Mouse (Mus musculus) ES-E14 (cell line): ENCODE measurements around the gene Tgoln1.

Experiments used
- CHD2 ChIP-seq: IDR thresholded peaks from 2 replicates; pipeline ENCODE4 v1.6.1; 2014; ENCODE audit warnings: mild to moderate bottlenecking, low read depth, low read length, inconsistent platforms
- HCFC1 ChIP-seq: IDR thresholded peaks from 2 replicates; pipeline ENCODE4 v1.6.1; 2012; ENCODE audit warnings: low read length, inconsistent platforms, borderline replicate concordance; ENCODE audit not compliant: insufficient read depth
- MAFK ChIP-seq: IDR thresholded peaks from 2 replicates; pipeline ENCODE4 v1.6.1; 2014; ENCODE audit warnings: mild to moderate bottlenecking, low read depth, low read length, inconsistent platforms; ENCODE audit not compliant: insufficient read depth
- ZC3H11A ChIP-seq: IDR thresholded peaks from 2 replicates; pipeline ENCODE4 v1.6.1; 2012; ENCODE audit warnings: low read depth, mild to moderate bottlenecking, inconsistent platforms, low read length, borderline replicate concordance

DNA sequence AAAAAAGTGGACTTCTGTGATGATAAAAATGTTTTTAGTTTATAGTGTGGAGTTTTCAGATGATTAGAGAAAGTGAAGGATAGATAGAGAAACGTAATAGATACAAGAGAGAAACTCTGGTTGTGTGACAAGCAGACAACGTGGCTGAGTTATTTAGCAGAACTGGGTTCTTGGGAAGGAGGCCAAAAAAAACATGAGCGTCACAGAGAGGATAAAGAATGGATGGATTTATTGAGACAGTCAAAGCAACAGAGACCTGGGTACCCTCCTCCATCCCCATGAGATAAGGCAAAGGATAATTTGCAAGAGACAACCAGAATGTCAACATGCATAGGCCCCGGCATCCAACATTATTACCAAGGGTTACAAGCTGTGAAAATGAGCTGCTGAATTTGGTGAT is 6.5 kb downstream of the Tgoln1 start:
- TF ChIP-seq CHD2 (no peak), ZC3H11A (no peak), HCFC1 (no peak), MAFK (no peak)
